Mouse (Mus musculus): ENCODE measurements around the gene Calu.

The Calu gene

GRCm38 (mm10) chr6:29415446-29415845, 67.6 kb downstream of the Calu start:
- intact Hi-C loops (cut with DNase I), result no loop called here

GRCm38 (mm10) chr6:29420596-29420995, 72.7 kb downstream of the Calu start:
- intact Hi-C loops (cut with DNase I), result no loop called here

- intact Hi-C loops (cut with DNase I), result no loop called here
These were observed 77.2 kb downstream of the Calu start for GRCm38 (mm10) chr6:29425118-29425517.

- intact Hi-C loops (cut with DNase I), result no loop called here
These were observed 78.5 kb downstream of the Calu start for GRCm38 (mm10) chr6:29426331-29426730.

Small RNA genes within 50 kb of the gene (microRNA-seq; reads per million reads assigned to microRNA genes)
- gene Gm26220 (0.12 to 0.23 reads per million in 2 experiments), gene Gm44354 (0 reads per million in 2 experiments)

Measured in adrenal gland (tissue).